Mouse (Mus musculus): ENCODE measurements around the gene Pdcd2. TPM values are rescaled to one million over a fixed set of nuclear protein-coding genes. Genes with fewer than 3 reads are reported as not detected.

Gene Pdcd2
- 42.7 and 46.2 TPM in 2 replicates for polyA plus RNA-seq (2015; fragmentation: Nextera tagmentation; extraction: Ambion mirVana)

- Histone ChIP-seq H3K9ac (ENCODE audit: low read depth, low read length) (peak within 1 kb of the TSS; percentile 77), H3K27me3 (replicated peaks; ENCODE audit: control insufficient read depth, insufficient read depth, low read length) (no peaks in the 10 kb centered on the region), H3K4me1 (replicated peaks; ENCODE audit: control insufficient read depth, insufficient read depth, low read length) (0 out of 2 replicates have a peak, but pooled peaks cover 8% of the 10 kb centered on the region), H3K27ac (ENCODE audit: low read depth, low read length) (peak within 1 kb of the TSS; percentile 78), H3K4me3 (ENCODE audit: low read depth, low read length) (peak within 1 kb of the TSS; percentile 66), H3K9me3 (ENCODE audit: control insufficient read depth) (no peaks in the 10 kb centered on the region), H3K4me2 (replicated peaks; ENCODE audit: low read depth) (peak within 1 kb of the TSS; percentile 81), H3K36me3 (ENCODE audit: control insufficient read depth, insufficient read depth) (0 out of 2 replicates have a peak, but pooled peaks cover 17% of the 10 kb centered on the region)
- WGBS: under 1% methylated on average over 55 of the region's 55 CpGs
- TF ChIP-seq CTCF (IDR thresholded peaks at IDR 0.05; ENCODE audit: low read depth): peak; percentile 61
- peak; percentile 100 for ATAC-seq
These were observed at the start of gene Pdcd2 for GRCm38 (mm10) chr17:15526986-15527810. TSS of gene Pdcd2 (minus strand) at chr17:15527301.

- H3K9me3 ChIP-seq (ENCODE audit: control insufficient read depth): no peaks in the 10 kb centered on the region
- no peak overlapping the region for H3K4me3 ChIP-seq (ENCODE audit: low read depth, low read length)
- 75% methylated on average over 1 of the region's 1 CpGs for WGBS
- H3K4me1 ChIP-seq (replicated peaks; ENCODE audit: control insufficient read depth, insufficient read depth, low read length): no peaks in the 10 kb centered on the region
- H3K9ac ChIP-seq (ENCODE audit: low read depth, low read length): no peak overlapping the region
- no peak overlapping the region for H3K27ac ChIP-seq (ENCODE audit: low read depth, low read length)
- H3K36me3 ChIP-seq (ENCODE audit: control insufficient read depth, insufficient read depth): no peaks in the 10 kb centered on the region
- no peaks in the 10 kb centered on the region for H3K27me3 ChIP-seq (replicated peaks; ENCODE audit: control insufficient read depth, insufficient read depth, low read length)
- ATAC-seq: no peak
- H3K4me2 ChIP-seq (replicated peaks; ENCODE audit: low read depth): no peak overlapping the region
- TF ChIP-seq CTCF (IDR thresholded peaks at IDR 0.05; ENCODE audit: low read depth): no peak
These were observed 48.0 kb upstream of the Pdcd2 start for GRCm38 (mm10) chr17:15575056-15575455.

GRCm38 (mm10) chr17:15566908-15567307, 39.8 kb upstream of the Pdcd2 start:
- Histone ChIP-seq H3K36me3 (ENCODE audit: control insufficient read depth, insufficient read depth) (no peaks in the 10 kb centered on the region), H3K9ac (ENCODE audit: low read depth, low read length) (no peak overlapping the region), H3K4me3 (ENCODE audit: low read depth, low read length) (no peak overlapping the region), H3K9me3 (ENCODE audit: control insufficient read depth) (no peaks in the 10 kb centered on the region), H3K27ac (ENCODE audit: low read depth, low read length) (no peak overlapping the region), H3K4me1 (replicated peaks; ENCODE audit: control insufficient read depth, insufficient read depth, low read length) (no peaks in the 10 kb centered on the region), H3K27me3 (replicated peaks; ENCODE audit: control insufficient read depth, insufficient read depth, low read length) (no peaks in the 10 kb centered on the region), H3K4me2 (replicated peaks; ENCODE audit: low read depth) (no peak overlapping the region)
- no peak for ATAC-seq
- TF ChIP-seq CTCF (IDR thresholded peaks at IDR 0.05; ENCODE audit: low read depth): peak; percentile 33; the same call in 1 of the 2 replicates
- 75% methylated on average over 5 of the region's 5 CpGs for WGBS

- no peaks in the 10 kb centered on the region for H3K9me3 ChIP-seq (ENCODE audit: control insufficient read depth)
- peak overlapping the region; percentile 76 for H3K4me3 ChIP-seq (ENCODE audit: low read depth, low read length)
- no peak for TF ChIP-seq CTCF (IDR thresholded peaks at IDR 0.05; ENCODE audit: low read depth)
- peak overlapping the region; percentile 96 for H3K4me2 ChIP-seq (replicated peaks; ENCODE audit: low read depth)
- no peak overlapping the region for H3K27ac ChIP-seq (ENCODE audit: low read depth, low read length)
- H3K36me3 ChIP-seq (ENCODE audit: control insufficient read depth, insufficient read depth): no peaks in the 10 kb centered on the region
- no peaks in the 10 kb centered on the region for H3K4me1 ChIP-seq (replicated peaks; ENCODE audit: control insufficient read depth, insufficient read depth, low read length)
- ATAC-seq: no peak
- H3K9ac ChIP-seq (ENCODE audit: low read depth, low read length): peak overlapping the region; percentile 75; the same call in 1 of the 2 replicates
- 39% methylated on average over 12 of the region's 12 CpGs for WGBS
- H3K27me3 ChIP-seq (replicated peaks; ENCODE audit: control insufficient read depth, insufficient read depth, low read length): no peaks in the 10 kb centered on the region
These were observed 37.8 kb upstream of the Pdcd2 start for GRCm38 (mm10) chr17:15564928-15565300.

- H3K27ac ChIP-seq (ENCODE audit: low read depth, low read length): peak within 1 kb of the TSS; percentile 86
- H3K4me2 ChIP-seq (replicated peaks; ENCODE audit: low read depth): peak within 1 kb of the TSS; percentile 96
- H3K9ac ChIP-seq (ENCODE audit: low read depth, low read length): peak within 1 kb of the TSS; percentile 75
- no peaks in the 10 kb centered on the region for H3K36me3 ChIP-seq (ENCODE audit: control insufficient read depth, insufficient read depth)
- no peaks in the 10 kb centered on the region for H3K4me1 ChIP-seq (replicated peaks; ENCODE audit: control insufficient read depth, insufficient read depth, low read length)
- TF ChIP-seq CTCF (IDR thresholded peaks at IDR 0.05; ENCODE audit: low read depth): no peak
- H3K4me3 ChIP-seq (ENCODE audit: low read depth, low read length): peak within 1 kb of the TSS; percentile 76
- H3K9me3 ChIP-seq (ENCODE audit: control insufficient read depth): no peaks in the 10 kb centered on the region
- under 1% methylated on average over 43 of the region's 43 CpGs for WGBS
- H3K27me3 ChIP-seq (replicated peaks; ENCODE audit: control insufficient read depth, insufficient read depth, low read length): no peaks in the 10 kb centered on the region
- ATAC-seq: peak; percentile 100
These were observed 37.2 kb upstream of the Pdcd2 start, which contains the start of gene Prdm9 for GRCm38 (mm10) chr17:15564014-15564927. TSS of gene Prdm9 (minus strand) at chr17:15564354.

- H3K9me3 ChIP-seq (ENCODE audit: control insufficient read depth): no peaks in the 10 kb centered on the region
- no peak for ATAC-seq
- H3K4me2 ChIP-seq (replicated peaks; ENCODE audit: low read depth): no peak overlapping the region
- H3K9ac ChIP-seq (ENCODE audit: low read depth, low read length): no peak overlapping the region
- H3K27ac ChIP-seq (ENCODE audit: low read depth, low read length): no peak overlapping the region
- WGBS: 87% methylated on average over 2 of the region's 2 CpGs
- no peaks in the 10 kb centered on the region for H3K36me3 ChIP-seq (ENCODE audit: control insufficient read depth, insufficient read depth)
- H3K4me1 ChIP-seq (replicated peaks; ENCODE audit: control insufficient read depth, insufficient read depth, low read length): no peaks in the 10 kb centered on the region
- no peaks in the 10 kb centered on the region for H3K27me3 ChIP-seq (replicated peaks; ENCODE audit: control insufficient read depth, insufficient read depth, low read length)
- 0 out of 2 replicates have a peak, but pooled peaks have one; percentile 8 for TF ChIP-seq CTCF (IDR thresholded peaks at IDR 0.05; ENCODE audit: low read depth)
- H3K4me3 ChIP-seq (ENCODE audit: low read depth, low read length): no peak overlapping the region
These were observed 32.8 kb upstream of the Pdcd2 start for GRCm38 (mm10) chr17:15559946-15560345.

Data from intestine, postnatal 0 days (tissue).